Mouse (Mus musculus) limb, embryonic 12.5 days (tissue): ENCODE results near the gene Irf8. TPM values are rescaled to one million over a fixed set of nuclear protein-coding genes. Genes with fewer than 3 reads are reported as not detected.

Source experiments
- ATAC-seq: fragments of 200-750 bp; cut with Nextera tagmentation; 2 replicates; pipeline ENCODE4 v1.8.0; 2017; ENCODE audit warnings: low read depth, moderate TSS enrichment; ENCODE audit not compliant: insufficient number of reproducible peaks, insufficient read depth, low FRiP score, low TSS enrichment
- H3K27ac ChIP-seq: fragments of 300-500 bp; sonication (generic); 2 replicates; pipeline ENCODE4 v1.5.1; 2016; ENCODE audit warnings: mild to moderate bottlenecking, moderate library complexity
- H3K27me3 ChIP-seq: fragments of 300-500 bp; sonication (generic); 2 replicates; pipeline ENCODE4 v1.6.1; 2016; ENCODE audit warnings: mild to moderate bottlenecking, moderate library complexity
- H3K36me3 ChIP-seq: fragments of 300-500 bp; sonication (generic); 2 replicates; pipeline ENCODE4 v1.6.1; 2016; ENCODE audit warnings: mild to moderate bottlenecking, moderate library complexity
- H3K4me1 ChIP-seq: fragments of 300-500 bp; sonication (generic); replicated peaks from 2 replicates; pipeline ENCODE4 v1.6.1; 2016
- H3K4me2 ChIP-seq: fragments of 300-500 bp; sonication (generic); 2 replicates; pipeline ENCODE4 v1.6.1; 2016; ENCODE audit warnings: mild to moderate bottlenecking, moderate library complexity
- H3K4me3 ChIP-seq: fragments of 300-500 bp; sonication (generic); replicated peaks from 2 replicates; pipeline ENCODE4 v1.5.1; 2016; ENCODE audit warnings: mild to moderate bottlenecking
- H3K9ac ChIP-seq: fragments of 300-500 bp; sonication (generic); replicated peaks from 2 replicates; pipeline ENCODE4 v1.6.1; 2016; ENCODE audit warnings: mild to moderate bottlenecking, moderate library complexity
- H3K9me3 ChIP-seq: fragments of 300-500 bp; sonication (generic); 2 replicates; pipeline ENCODE4 v1.6.1; 2016; ENCODE audit warnings: mild to moderate bottlenecking, moderate library complexity
- WGBS: fragments of 180-500 bp; shearing (Covaris S2); methylation state at CpG from one replicate; pipeline ENCODE4 v1.1.7; 2016; 5-methylcytosine and 5-hydroxymethylcytosine counted together
- polyA plus RNA-seq: library from polyadenylated mRNA; unstranded; fragments of >200 nt; fragmentation: Nextera tagmentation; extraction: Ambion mirVana; gene quantifications from 2 replicates; pipeline ENCODE4 v1.2.1, GENCODE M21; 2016

Irf8 gene
- polyA plus RNA-seq, 1 experiment from 2014 or later, result 3.5 TPM

DNA sequence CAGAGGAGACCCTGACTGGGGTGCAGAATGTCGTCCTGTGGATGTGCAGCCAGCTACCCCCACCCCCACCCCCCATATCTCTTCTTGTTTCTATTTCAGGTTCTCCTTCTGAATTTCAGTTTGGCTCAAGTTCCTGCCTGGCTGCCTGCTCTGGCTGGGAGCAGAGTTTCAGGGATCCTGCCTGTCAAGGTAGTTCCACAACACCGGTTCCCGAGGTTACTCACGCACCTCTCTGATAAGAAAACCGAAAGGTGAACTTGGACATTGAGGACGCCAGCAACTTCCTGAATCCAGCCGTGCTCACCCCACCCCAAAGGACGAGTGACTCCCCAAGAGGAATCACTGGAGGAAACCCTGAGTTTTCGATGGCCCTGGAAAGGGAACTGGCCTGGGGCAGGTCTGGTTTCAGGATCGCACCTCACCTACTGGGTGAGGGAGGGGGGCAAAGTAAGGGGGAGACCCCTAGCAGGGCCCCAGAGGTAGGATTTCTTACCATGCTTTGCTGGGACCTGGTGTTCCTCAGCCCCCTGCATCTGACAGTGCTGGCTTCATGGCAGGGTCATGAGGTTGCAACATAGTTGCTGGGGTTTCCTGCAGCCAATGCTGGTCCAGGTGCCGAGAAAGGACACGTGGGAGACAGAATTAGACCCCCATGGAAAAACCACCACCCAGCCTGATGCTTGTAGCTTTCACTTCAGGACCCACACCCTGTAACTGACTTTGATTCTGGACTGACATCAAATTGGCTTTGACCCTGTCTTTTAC, 32.5 kb downstream of the Irf8 start:
- Histone ChIP-seq H3K27ac (no peak overlapping the region), H3K9me3 (no peaks in the 10 kb centered on the region), H3K36me3 (no peaks in the 10 kb centered on the region), H3K9ac (no peak overlapping the region), H3K4me1 (peaks cover 4% of the 10 kb centered on the region; the same call in 1 of the 2 replicates), H3K4me2 (no peak overlapping the region), H3K27me3 (peaks cover 35% of the 10 kb centered on the region), H3K4me3 (no peak overlapping the region)
- ATAC-seq, result no peak
- WGBS, result 72% methylated on average over 12 of the region's 12 CpGs

GRCm38 (mm10) chr8:120777184-120777583, 41.0 kb downstream of the Irf8 start:
- Histone ChIP-seq H3K9ac (no peak overlapping the region), H3K9me3 (no peaks in the 10 kb centered on the region), H3K4me3 (no peak overlapping the region), H3K27ac (no peak overlapping the region), H3K27me3 (peaks cover 20% of the 10 kb centered on the region), H3K4me1 (no peaks in the 10 kb centered on the region), H3K4me2 (no peak overlapping the region), H3K36me3 (no peaks in the 10 kb centered on the region)
- 82% methylated on average over 10 of the region's 10 CpGs for WGBS
- ATAC-seq, result no peak

- Histone ChIP-seq H3K9me3 (no peaks in the 10 kb centered on the region), H3K4me1 (no peaks in the 10 kb centered on the region), H3K9ac (no peak overlapping the region), H3K4me3 (no peak overlapping the region), H3K4me2 (no peak overlapping the region), H3K36me3 (no peaks in the 10 kb centered on the region), H3K27me3 (peaks cover 25% of the 10 kb centered on the region), H3K27ac (no peak overlapping the region)
- no peak for ATAC-seq
- 65% methylated on average over 13 of the region's 13 CpGs for WGBS
These were observed 41.6 kb downstream of the Irf8 start for GRCm38 (mm10) chr8:120777732-120778131.

DNA sequence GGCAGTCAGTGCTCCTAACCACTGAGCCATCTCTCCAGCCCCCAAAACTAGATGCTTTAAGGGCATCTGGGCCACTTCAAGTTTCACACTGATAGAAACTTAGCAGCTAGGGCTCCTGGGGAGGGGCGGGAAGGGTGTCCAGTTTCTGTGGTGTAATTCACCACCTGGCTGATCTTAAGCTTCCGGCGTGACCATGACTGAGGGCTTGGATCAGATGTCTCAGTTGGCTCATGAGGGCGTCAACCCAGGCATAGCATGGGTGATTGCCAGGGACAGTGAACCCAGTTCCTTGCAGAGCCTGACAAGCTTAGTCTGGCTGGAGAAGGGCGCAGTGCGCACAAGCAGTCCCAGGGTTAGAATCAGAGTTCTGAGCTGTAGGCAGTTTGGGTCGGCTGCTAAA, 42.9 kb downstream of the Irf8 start:
- Histone ChIP-seq H3K4me1 (no peaks in the 10 kb centered on the region), H3K36me3 (no peaks in the 10 kb centered on the region), H3K4me2 (no peak overlapping the region), H3K9me3 (no peaks in the 10 kb centered on the region), H3K27ac (no peak overlapping the region), H3K9ac (no peak overlapping the region), H3K27me3 (peaks cover 29% of the 10 kb centered on the region), H3K4me3 (no peak overlapping the region)
- no peak for ATAC-seq
- WGBS, result 86% methylated on average over 7 of the region's 7 CpGs

DNA sequence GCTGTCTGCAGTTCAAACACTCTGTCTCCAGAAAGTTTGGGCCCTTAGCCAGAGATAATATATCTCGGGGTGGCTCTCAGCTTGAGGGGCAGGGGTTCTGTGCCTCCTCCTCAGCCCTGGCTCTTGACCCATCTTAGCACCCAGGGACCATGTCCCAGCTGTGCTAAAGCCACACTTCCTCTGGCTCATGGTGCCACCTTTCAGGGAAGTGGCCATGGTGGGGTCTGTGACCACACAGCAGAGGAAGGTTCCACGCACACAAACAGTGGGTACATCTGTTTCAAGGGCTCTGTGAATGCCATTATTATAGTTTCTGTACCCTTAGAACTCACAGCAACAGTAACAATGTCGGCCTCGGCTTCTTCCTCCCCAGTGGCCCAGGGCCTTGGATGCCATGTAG, 47.6 kb downstream of the Irf8 start:
- 87% methylated on average over 4 of the region's 4 CpGs for WGBS
- ATAC-seq, result no peak

GRCm38 (mm10) chr8:120786753-120787152, 50.6 kb downstream of the Irf8 start:
- Histone ChIP-seq H3K9ac (no peak overlapping the region), H3K27ac (no peak overlapping the region), H3K27me3 (peaks cover 14% of the 10 kb centered on the region; the same call in 1 of the 2 replicates), H3K4me3 (no peak overlapping the region), H3K4me1 (peaks cover 11% of the 10 kb centered on the region), H3K36me3 (no peaks in the 10 kb centered on the region), H3K4me2 (no peak overlapping the region), H3K9me3 (no peaks in the 10 kb centered on the region)
- no peak for ATAC-seq
- WGBS, result 77% methylated on average over 4 of the region's 4 CpGs

More for the DNA sequence above, 47.6 kb downstream of the Irf8 start:
- H3K4me1 ChIP-seq, result peaks cover 2% of the 10 kb centered on the region
- peaks cover 19% of the 10 kb centered on the region; the same call in 1 of the 2 replicates for H3K27me3 ChIP-seq
- H3K27ac ChIP-seq, result no peak overlapping the region
- H3K9me3 ChIP-seq, result no peaks in the 10 kb centered on the region
- no peak overlapping the region for H3K4me2 ChIP-seq
- H3K36me3 ChIP-seq, result no peaks in the 10 kb centered on the region
- H3K9ac ChIP-seq, result no peak overlapping the region
- H3K4me3 ChIP-seq, result no peak overlapping the region

- no peak for ATAC-seq
- no peaks in the 10 kb centered on the region for H3K36me3 ChIP-seq
- H3K27me3 ChIP-seq, result peaks cover 5% of the 10 kb centered on the region; the same call in 1 of the 2 replicates
- H3K4me2 ChIP-seq, result no peak overlapping the region
- H3K4me1 ChIP-seq, result peaks cover 11% of the 10 kb centered on the region
- no peaks in the 10 kb centered on the region for H3K9me3 ChIP-seq
- no peak overlapping the region for H3K9ac ChIP-seq
- H3K27ac ChIP-seq, result no peak overlapping the region
- 25% methylated on average over 5 of the region's 5 CpGs for WGBS
- no peak overlapping the region for H3K4me3 ChIP-seq
These were observed 51.5 kb downstream of the Irf8 start for GRCm38 (mm10) chr8:120787631-120788030.

- WGBS, result 82% methylated on average over 15 of the region's 15 CpGs
- Histone ChIP-seq H3K4me3 (no peak overlapping the region), H3K9me3 (no peaks in the 10 kb centered on the region), H3K4me1 (peaks cover 11% of the 10 kb centered on the region), H3K4me2 (no peak overlapping the region), H3K36me3 (no peaks in the 10 kb centered on the region), H3K27me3 (peaks cover 4% of the 10 kb centered on the region; the same call in 1 of the 2 replicates), H3K27ac (no peak overlapping the region), H3K9ac (no peak overlapping the region)
- no peak for ATAC-seq
These were observed 56.6 kb downstream of the Irf8 start for GRCm38 (mm10) chr8:120792710-120793109.

- Histone ChIP-seq H3K27ac (no peak overlapping the region), H3K27me3 (peaks cover 27% of the 10 kb centered on the region), H3K9ac (no peak overlapping the region), H3K4me3 (no peak overlapping the region), H3K9me3 (no peaks in the 10 kb centered on the region), H3K4me2 (no peak overlapping the region), H3K36me3 (no peaks in the 10 kb centered on the region), H3K4me1 (no peaks in the 10 kb centered on the region)
- WGBS, result 50% methylated on average over 9 of the region's 9 CpGs
- peak; percentile 53; the same call in 1 of the 2 replicates for ATAC-seq
These were observed 59.9 kb downstream of the Irf8 start for GRCm38 (mm10) chr8:120795944-120796635.

DNA sequence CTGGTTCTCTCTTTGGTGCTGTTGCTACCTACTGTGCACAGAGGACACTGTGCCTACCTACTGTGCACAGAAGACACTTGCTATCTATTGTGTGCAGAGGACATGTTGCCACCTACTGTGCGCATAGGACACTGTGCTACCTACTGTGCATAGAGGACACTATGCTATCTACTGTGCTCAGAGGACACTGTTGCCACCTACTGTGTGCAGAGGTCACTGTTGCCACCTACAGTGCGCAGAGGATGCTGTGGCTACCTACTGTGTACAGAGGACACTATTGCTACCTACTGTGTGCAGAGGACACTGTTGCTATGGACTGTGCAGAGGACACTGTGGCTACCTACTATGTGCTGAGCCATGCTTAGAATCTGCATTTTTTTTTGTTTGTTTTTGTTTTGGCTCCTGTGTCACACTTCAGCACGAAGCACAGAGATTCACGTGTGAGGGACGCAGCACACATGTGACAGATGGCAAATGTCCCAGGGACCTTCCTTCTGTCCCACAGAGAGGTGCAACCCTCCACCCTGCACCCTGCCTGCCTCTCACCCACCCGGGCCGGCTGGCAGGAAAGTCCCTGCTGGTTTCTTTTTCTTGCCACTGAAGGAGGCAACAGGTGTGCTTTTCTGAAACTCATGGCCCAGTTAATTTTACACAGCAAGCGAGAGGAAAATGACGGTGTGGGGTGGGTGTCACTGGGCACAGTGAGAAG, 61.0 kb downstream of the Irf8 start:
- ATAC-seq, result no peak

DNA sequence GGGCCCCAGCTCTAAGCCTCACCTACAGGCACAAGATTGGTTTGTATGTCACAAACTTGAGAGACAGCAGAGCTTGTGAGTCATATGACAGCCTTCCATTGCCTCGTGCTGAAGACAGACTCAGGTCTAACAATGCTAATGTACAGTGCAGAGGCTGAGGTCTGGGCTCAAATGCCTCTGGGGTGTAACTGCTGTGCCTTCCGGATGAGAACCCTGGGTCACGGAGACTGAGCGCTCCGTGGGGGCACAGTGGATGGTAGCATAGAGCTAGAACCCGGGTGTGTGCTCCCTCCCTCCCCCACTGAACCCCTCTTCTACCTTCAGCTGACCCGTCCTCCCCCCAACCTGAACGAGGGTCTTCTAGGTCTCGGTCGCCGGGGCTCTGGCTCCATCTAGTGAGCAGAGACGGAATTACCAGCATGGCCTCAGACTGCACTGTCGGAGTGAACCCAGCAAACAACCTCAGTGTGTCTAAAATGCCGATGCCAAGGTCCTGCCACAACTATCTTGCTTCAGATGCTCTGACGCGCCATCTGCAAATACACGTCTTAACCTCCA, 64.2 kb downstream of the Irf8 start:
- H3K9ac ChIP-seq, result peak overlapping the region; percentile 12; the same call in 1 of the 2 replicates
- peaks cover 58% of the 10 kb centered on the region for H3K27me3 ChIP-seq
- H3K4me1 ChIP-seq, result no peaks in the 10 kb centered on the region
- no peaks in the 10 kb centered on the region for H3K36me3 ChIP-seq
- H3K9me3 ChIP-seq, result no peaks in the 10 kb centered on the region
- WGBS, result 6% methylated on average over 17 of the region's 17 CpGs
- peak overlapping the region; percentile 11; the same call in 1 of the 2 replicates for H3K4me3 ChIP-seq
- no peak for ATAC-seq
- no peak overlapping the region for H3K27ac ChIP-seq
- peak overlapping the region; percentile 40 for H3K4me2 ChIP-seq

More for the DNA sequence above, 61.0 kb downstream of the Irf8 start:
- no peak overlapping the region for H3K27ac ChIP-seq
- no peak overlapping the region for H3K4me3 ChIP-seq
- no peaks in the 10 kb centered on the region for H3K4me1 ChIP-seq
- 84% methylated on average over 9 of the region's 9 CpGs for WGBS
- no peaks in the 10 kb centered on the region for H3K9me3 ChIP-seq
- H3K27me3 ChIP-seq, result peaks cover 37% of the 10 kb centered on the region
- no peak overlapping the region for H3K4me2 ChIP-seq
- no peaks in the 10 kb centered on the region for H3K36me3 ChIP-seq
- H3K9ac ChIP-seq, result no peak overlapping the region
